In the genomic region with DNA sequence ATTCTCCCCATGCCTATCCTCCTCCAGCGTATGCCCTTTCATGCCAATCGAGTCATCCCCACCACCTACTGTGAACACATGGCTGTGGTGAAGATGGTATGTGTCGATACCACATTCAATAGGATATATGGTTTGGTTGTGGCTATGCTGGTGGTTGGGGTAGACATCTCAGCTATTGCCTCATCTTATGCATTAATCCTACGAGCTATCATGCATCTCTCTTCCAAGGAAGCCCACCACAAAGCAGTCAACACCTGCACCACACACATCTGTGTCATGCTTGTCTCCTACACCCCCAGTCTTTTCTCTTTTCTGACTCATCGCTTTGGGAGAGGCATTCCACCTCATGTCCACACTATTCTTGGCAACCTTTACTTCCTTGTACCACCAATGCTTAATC, we compare ENCODE assay signal across 31 mouse cellular contexts. TPM values are rescaled to one million over a fixed set of nuclear protein-coding genes. Genes with fewer than 3 reads are reported as not detected.
"Had no signal": no experiment of that assay in that cellular context is flagged by ENCODE, and none has a peak within 500 bp of the region (broad histone marks: within the 10 kb centered on the region; RNA-seq: fewer than 3 reads in every experiment).

No protein-coding gene starts in this region.

- DNase-seq: gastrocnemius, adult 2 months; gastrocnemius, postnatal 10 days; gastrocnemius, postnatal 25 days; heart, adult 18-20 months; heart, postnatal 14 days; heart, postnatal 36 days; kidney, adult 18-20 months; kidney, adult 8-10 months; kidney, postnatal 10 days; kidney, postnatal 25 days; kidney, postnatal 4 days; liver had no signal

- H3K4me3 ChIP-seq: gastrocnemius, adult 2 months; heart, embryonic 13.5 days; heart, embryonic 15.5 days; hindbrain, embryonic 10.5 days; hindbrain, embryonic 12.5 days; intestine, embryonic 15.5 days; layer of hippocampus, adult 2 months; left cerebral cortex, adult 2 months; limb, embryonic 10.5 days; limb, embryonic 12.5 days had no signal

- H3K27me3 ChIP-seq: heart, embryonic 13.5 days; heart, embryonic 15.5 days; hindbrain, embryonic 12.5 days; intestine, embryonic 15.5 days; limb, embryonic 12.5 days had no signal

- H3K4me2 ChIP-seq: heart, embryonic 11.5 days; heart, embryonic 13.5 days; heart, embryonic 15.5 days; hindbrain, embryonic 12.5 days; hindbrain, embryonic 14.5 days; intestine, embryonic 15.5 days; limb, embryonic 12.5 days; liver, embryonic 11.5 days had no signal

- H3K36me3 ChIP-seq: heart, embryonic 13.5 days; heart, embryonic 15.5 days; hindbrain, embryonic 10.5 days; hindbrain, embryonic 12.5 days; intestine, embryonic 15.5 days; limb, embryonic 10.5 days; limb, embryonic 12.5 days had no signal

RNA-seq across cellular contexts. Expression of gene Olfr654, which starts 1.4 kb away (rescaled TPM):
- polyA plus RNA-seq: heart, embryonic 11.5 days; heart, embryonic 13.5 days; heart, embryonic 15.5 days; heart, postnatal 0 days; hindbrain, embryonic 10.5 days; hindbrain, embryonic 12.5 days; hindbrain, embryonic 14.5 days; hindbrain, embryonic 16.5 days; inflammation-experienced regulatory T-cells, adult 6 months; intestine, embryonic 15.5 days; intestine, postnatal 0 days; kidney, embryonic 14.5 days; kidney, embryonic 16.5 days; limb, embryonic 10.5 days; limb, embryonic 12.5 days; limb, embryonic 14.5 days; liver, embryonic 11.5 days had no signal

RNA-seq across cellular contexts. Expression of gene Olfr653, which starts 11.2 kb away (rescaled TPM):
- polyA plus RNA-seq: heart, embryonic 11.5 days; heart, embryonic 13.5 days; heart, embryonic 15.5 days; heart, postnatal 0 days; hindbrain, embryonic 10.5 days; hindbrain, embryonic 12.5 days; hindbrain, embryonic 16.5 days; inflammation-experienced regulatory T-cells, adult 6 months; intestine, embryonic 15.5 days; intestine, postnatal 0 days; kidney, embryonic 14.5 days; kidney, embryonic 16.5 days; limb, embryonic 10.5 days; limb, embryonic 12.5 days; limb, embryonic 14.5 days; liver, embryonic 11.5 days had no signal

RNA-seq across cellular contexts. Expression of gene Olfr655, which starts 13.3 kb away (rescaled TPM):
- polyA plus RNA-seq: heart, embryonic 11.5 days; heart, embryonic 13.5 days; heart, embryonic 15.5 days; heart, postnatal 0 days; hindbrain, embryonic 10.5 days; hindbrain, embryonic 12.5 days; hindbrain, embryonic 16.5 days; inflammation-experienced regulatory T-cells, adult 6 months; intestine, embryonic 15.5 days; intestine, postnatal 0 days; kidney, embryonic 14.5 days; kidney, embryonic 16.5 days; limb, embryonic 10.5 days; limb, embryonic 12.5 days; limb, embryonic 14.5 days; liver, embryonic 11.5 days had no signal

RNA-seq across cellular contexts. Expression of gene Olfr656, which starts 25.5 kb away (rescaled TPM):
- polyA plus RNA-seq: heart, embryonic 11.5 days; heart, embryonic 13.5 days; heart, embryonic 15.5 days; heart, postnatal 0 days; hindbrain, embryonic 10.5 days; hindbrain, embryonic 12.5 days; hindbrain, embryonic 16.5 days; inflammation-experienced regulatory T-cells, adult 6 months; intestine, embryonic 15.5 days; intestine, postnatal 0 days; kidney, embryonic 14.5 days; kidney, embryonic 16.5 days; limb, embryonic 10.5 days; limb, embryonic 12.5 days; limb, embryonic 14.5 days; liver, embryonic 11.5 days had no signal

RNA-seq across cellular contexts. Expression of gene Olfr652, which starts 27.6 kb away (rescaled TPM):
- polyA plus RNA-seq: heart, embryonic 11.5 days; heart, embryonic 13.5 days; heart, embryonic 15.5 days; heart, postnatal 0 days; hindbrain, embryonic 10.5 days; hindbrain, embryonic 12.5 days; intestine, embryonic 15.5 days; intestine, postnatal 0 days; kidney, embryonic 14.5 days; kidney, embryonic 16.5 days; limb, embryonic 10.5 days; limb, embryonic 12.5 days; limb, embryonic 14.5 days; liver, embryonic 11.5 days had no signal
